Mouse (Mus musculus): ENCODE results near the gene Kirrel3. TPM values are rescaled to one million over a fixed set of nuclear protein-coding genes. Genes with fewer than 3 reads are reported as not detected.

The Kirrel3 gene
- polyA plus RNA-seq, 1 experiment from 2014 or later, result 50.5 TPM

- H3K27me3 ChIP-seq (replicated peaks), result no peaks in the 10 kb centered on the region
- no peaks in the 10 kb centered on the region for H3K9me3 ChIP-seq
- H3K4me2 ChIP-seq, result no peak overlapping the region
- peaks cover 7% of the 10 kb centered on the region for H3K4me1 ChIP-seq
- peak; percentile 29; the same call in 1 of the 2 replicates for ATAC-seq (replicated peaks)
- H3K9ac ChIP-seq, result no peak overlapping the region
- no peak overlapping the region for H3K4me3 ChIP-seq
- no peaks in the 10 kb centered on the region for H3K36me3 ChIP-seq (replicated peaks)
- WGBS, result 90% methylated on average over 6 of the region's 6 CpGs
- H3K27ac ChIP-seq, result no peak overlapping the region
Measured at GRCm38 (mm10) chr9:34612886-34613769, 127.4 kb downstream of the Kirrel3 start.

GRCm38 (mm10) chr9:34618099-34618498, 132.4 kb downstream of the Kirrel3 start:
- 55% methylated on average over 6 of the region's 6 CpGs for WGBS
- H3K27ac ChIP-seq, result no peak overlapping the region
- ATAC-seq (replicated peaks), result no peak
- H3K27me3 ChIP-seq (replicated peaks), result no peaks in the 10 kb centered on the region
- H3K4me3 ChIP-seq, result no peak overlapping the region
- no peaks in the 10 kb centered on the region for H3K36me3 ChIP-seq (replicated peaks)
- peaks cover 11% of the 10 kb centered on the region for H3K4me1 ChIP-seq
- H3K9ac ChIP-seq, result no peak overlapping the region
- no peak overlapping the region for H3K4me2 ChIP-seq
- no peaks in the 10 kb centered on the region for H3K9me3 ChIP-seq

- Histone ChIP-seq H3K9me3 (no peaks in the 10 kb centered on the region), H3K27ac (no peak overlapping the region), H3K4me3 (no peak overlapping the region), H3K4me2 (no peak overlapping the region), H3K9ac (no peak overlapping the region), H3K36me3 (replicated peaks) (no peaks in the 10 kb centered on the region), H3K27me3 (replicated peaks) (no peaks in the 10 kb centered on the region), H3K4me1 (peaks cover 11% of the 10 kb centered on the region)
- no peak for ATAC-seq (replicated peaks)
- WGBS, result 75% methylated on average over 3 of the region's 3 CpGs
Measured at GRCm38 (mm10) chr9:34619913-34620312, 134.2 kb downstream of the Kirrel3 start.

GRCm38 (mm10) chr9:34623526-34623925, 137.8 kb downstream of the Kirrel3 start:
- H3K4me2 ChIP-seq, result no peak overlapping the region
- no peak overlapping the region for H3K27ac ChIP-seq
- WGBS, result 72% methylated on average over 5 of the region's 5 CpGs
- H3K36me3 ChIP-seq (replicated peaks), result no peaks in the 10 kb centered on the region
- H3K4me1 ChIP-seq, result no peaks in the 10 kb centered on the region
- no peaks in the 10 kb centered on the region for H3K27me3 ChIP-seq (replicated peaks)
- H3K9me3 ChIP-seq, result no peaks in the 10 kb centered on the region
- H3K9ac ChIP-seq, result no peak overlapping the region
- H3K4me3 ChIP-seq, result no peak overlapping the region
- no peak for ATAC-seq (replicated peaks)

- 56% methylated on average over 2 of the region's 2 CpGs for WGBS
- no peak overlapping the region for H3K27ac ChIP-seq
- H3K27me3 ChIP-seq (replicated peaks), result no peaks in the 10 kb centered on the region
- no peak overlapping the region for H3K9ac ChIP-seq
- no peaks in the 10 kb centered on the region for H3K36me3 ChIP-seq (replicated peaks)
- H3K9me3 ChIP-seq, result no peaks in the 10 kb centered on the region
- no peak overlapping the region for H3K4me3 ChIP-seq
- no peaks in the 10 kb centered on the region for H3K4me1 ChIP-seq
- H3K4me2 ChIP-seq, result no peak overlapping the region
- ATAC-seq (replicated peaks), result no peak
Measured at GRCm38 (mm10) chr9:34624021-34624420, 138.3 kb downstream of the Kirrel3 start.

GRCm38 (mm10) chr9:34628841-34629240, 143.1 kb downstream of the Kirrel3 start:
- no peak overlapping the region for H3K4me3 ChIP-seq
- 84% methylated on average over 3 of the region's 3 CpGs for WGBS
- H3K36me3 ChIP-seq (replicated peaks), result no peaks in the 10 kb centered on the region
- no peaks in the 10 kb centered on the region for H3K4me1 ChIP-seq
- no peaks in the 10 kb centered on the region for H3K27me3 ChIP-seq (replicated peaks)
- H3K27ac ChIP-seq, result no peak overlapping the region
- no peak overlapping the region for H3K4me2 ChIP-seq
- H3K9ac ChIP-seq, result no peak overlapping the region
- ATAC-seq (replicated peaks), result no peak
- H3K9me3 ChIP-seq, result no peaks in the 10 kb centered on the region

GRCm38 (mm10) chr9:34635696-34636095, 150.0 kb downstream of the Kirrel3 start:
- WGBS, result 79% methylated on average over 6 of the region's 6 CpGs
- Histone ChIP-seq H3K4me2 (no peak overlapping the region), H3K9me3 (no peaks in the 10 kb centered on the region), H3K27ac (no peak overlapping the region), H3K36me3 (replicated peaks) (no peaks in the 10 kb centered on the region), H3K9ac (no peak overlapping the region), H3K27me3 (replicated peaks) (no peaks in the 10 kb centered on the region), H3K4me3 (no peak overlapping the region), H3K4me1 (no peaks in the 10 kb centered on the region)
- no peak for ATAC-seq (replicated peaks)

GRCm38 (mm10) chr9:34643917-34644316, 158.2 kb downstream of the Kirrel3 start:
- H3K9ac ChIP-seq, result no peak overlapping the region
- H3K36me3 ChIP-seq (replicated peaks), result no peaks in the 10 kb centered on the region
- H3K4me2 ChIP-seq, result no peak overlapping the region
- no peaks in the 10 kb centered on the region for H3K9me3 ChIP-seq
- no peak overlapping the region for H3K27ac ChIP-seq
- peaks cover 13% of the 10 kb centered on the region for H3K4me1 ChIP-seq
- H3K27me3 ChIP-seq (replicated peaks), result no peaks in the 10 kb centered on the region
- peak; percentile 57 for ATAC-seq (replicated peaks)
- H3K4me3 ChIP-seq, result no peak overlapping the region
- WGBS, result 19% methylated on average over 3 of the region's 3 CpGs

GRCm38 (mm10) chr9:34644392-34644791, 158.7 kb downstream of the Kirrel3 start:
- no peak overlapping the region for H3K9ac ChIP-seq

GRCm38 (mm10) chr9:34646831-34647230, 161.1 kb downstream of the Kirrel3 start:
- no peaks in the 10 kb centered on the region for H3K27me3 ChIP-seq (replicated peaks)
- H3K9me3 ChIP-seq, result no peaks in the 10 kb centered on the region
- H3K9ac ChIP-seq, result no peak overlapping the region
- H3K27ac ChIP-seq, result no peak overlapping the region
- no peak overlapping the region for H3K4me3 ChIP-seq
- peaks cover 13% of the 10 kb centered on the region for H3K4me1 ChIP-seq
- no peak overlapping the region for H3K4me2 ChIP-seq
- 89% methylated on average over 9 of the region's 9 CpGs for WGBS
- no peaks in the 10 kb centered on the region for H3K36me3 ChIP-seq (replicated peaks)
- ATAC-seq (replicated peaks), result no peak

More at GRCm38 (mm10) chr9:34644392-34644791, 158.7 kb downstream of the Kirrel3 start:
- Histone ChIP-seq H3K4me1 (peaks cover 13% of the 10 kb centered on the region), H3K36me3 (replicated peaks) (no peaks in the 10 kb centered on the region), H3K4me2 (no peak overlapping the region), H3K4me3 (no peak overlapping the region), H3K9me3 (no peaks in the 10 kb centered on the region), H3K27me3 (replicated peaks) (no peaks in the 10 kb centered on the region), H3K27ac (no peak overlapping the region)
- peak; percentile 48; the same call in 1 of the 2 replicates for ATAC-seq (replicated peaks)
- WGBS, result 61% methylated on average over 8 of the region's 8 CpGs

GRCm38 (mm10) chr9:34652278-34652677, 166.6 kb downstream of the Kirrel3 start:
- no peaks in the 10 kb centered on the region for H3K9me3 ChIP-seq

GRCm38 (mm10) chr9:34653141-34653540, 167.4 kb downstream of the Kirrel3 start:
- Histone ChIP-seq H3K4me2 (no peak overlapping the region), H3K36me3 (replicated peaks) (no peaks in the 10 kb centered on the region), H3K9ac (no peak overlapping the region), H3K4me1 (no peaks in the 10 kb centered on the region; the same call in 1 of the 2 replicates), H3K27me3 (replicated peaks) (no peaks in the 10 kb centered on the region), H3K27ac (no peak overlapping the region), H3K4me3 (no peak overlapping the region), H3K9me3 (no peaks in the 10 kb centered on the region)
- 86% methylated on average over 1 of the region's 1 CpGs for WGBS
- ATAC-seq (replicated peaks), result no peak

More at GRCm38 (mm10) chr9:34652278-34652677, 166.6 kb downstream of the Kirrel3 start:
- H3K4me2 ChIP-seq, result no peak overlapping the region
- ATAC-seq (replicated peaks), result no peak
- H3K27me3 ChIP-seq (replicated peaks), result no peaks in the 10 kb centered on the region
- H3K4me3 ChIP-seq, result no peak overlapping the region
- WGBS, result 46% methylated on average over 3 of the region's 3 CpGs
- no peaks in the 10 kb centered on the region for H3K36me3 ChIP-seq (replicated peaks)
- no peaks in the 10 kb centered on the region; the same call in 1 of the 2 replicates for H3K4me1 ChIP-seq
- no peak overlapping the region for H3K9ac ChIP-seq
- no peak overlapping the region for H3K27ac ChIP-seq

- no peak overlapping the region for H3K27ac ChIP-seq
- H3K4me1 ChIP-seq, result peaks cover 12% of the 10 kb centered on the region
- H3K4me2 ChIP-seq, result no peak overlapping the region
- WGBS, result 82% methylated on average over 1 of the region's 1 CpGs
- H3K36me3 ChIP-seq (replicated peaks), result no peaks in the 10 kb centered on the region
- H3K9me3 ChIP-seq, result no peaks in the 10 kb centered on the region
- no peak for ATAC-seq (replicated peaks)
- no peak overlapping the region for H3K9ac ChIP-seq
- H3K27me3 ChIP-seq (replicated peaks), result no peaks in the 10 kb centered on the region
- no peak overlapping the region for H3K4me3 ChIP-seq
Measured at GRCm38 (mm10) chr9:34660566-34660965, 174.9 kb downstream of the Kirrel3 start.

Measured in midbrain, embryonic 15.5 days (tissue).